Comparison of ENCODE assay signal across 8 mouse cellular contexts in genomic region chr10:83722579-83723031, GRCm38 (mm10). TPM values are rescaled to one million over a fixed set of nuclear protein-coding genes. Genes with fewer than 3 reads are reported as not detected.
DNase-seq lines count a peak whose midpoint lies in the region; ATAC-seq and TF ChIP-seq lines count a peak whose summit lies in the region.

Gene 1500009L16Rik, plus strand, starts transcription at chr10:83722865.

- H3K9ac ChIP-seq in hindbrain, embryonic 16.5 days (ENCODE audit: low read depth, low read length) = peak within 1 kb of the TSS; percentile 78

- WGBS in hindbrain, embryonic 16.5 days = under 1% methylated on average over 37 of the region's 37 CpGs

- H3K4me1 ChIP-seq in hindbrain, embryonic 16.5 days (ENCODE audit: control insufficient read depth, insufficient read depth, low read depth, low read length) = peaks cover 8% of the 10 kb centered on the region

- TF ChIP-seq CTCF in left cerebral cortex, adult 2 months (IDR thresholded peaks at IDR 0.05) = no peak

- peak within 1 kb of the TSS; percentile 74 for H3K4me3 ChIP-seq in hindbrain, embryonic 16.5 days (ENCODE audit: low read length)
- peak within 1 kb of the TSS; percentile 54 for H3K4me3 ChIP-seq in left cerebral cortex, adult 2 months

- intact Hi-C loops in left cerebral cortex, adult 2 months (cut with DNase I) = loop anchor here (5.0 kb wide), 1 partner anchor 75 kb away; the partner anchor contains the start of gene Appl2

- peak; percentile 65 for DNase-seq in adrenal gland, adult 2 months
- peak; percentile 91 to 94 for DNase-seq in cerebellum, postnatal 10 days
- peak; percentile 53 to 67 for DNase-seq in frontal cortex, postnatal 14 days (ENCODE audit: low spot score in 2 of 2)
- DNase-seq in left cerebral cortex, adult 2 months (ENCODE audit: extremely low spot score in 1 of 2, low spot score in 2 of 2) = peak; percentile 52 to 66
- DNase-seq in lung, postnatal 36 days = peak; percentile 67
- DNase-seq in retina, postnatal 7 days (ENCODE audit: low read depth, low spot score) = peak; percentile 46
- no peak for DNase-seq in adipocyte (ENCODE audit: low spot score)

- peak within 1 kb of the TSS; percentile 30; the same call in 1 of the 2 replicates for H3K27ac ChIP-seq in hindbrain, embryonic 16.5 days (ENCODE audit: low read depth, low read length)
- H3K27ac ChIP-seq in left cerebral cortex, adult 2 months = peak within 1 kb of the TSS; percentile 54

- no peaks in the 10 kb centered on the region for H3K27me3 ChIP-seq in hindbrain, embryonic 16.5 days (replicated peaks; ENCODE audit: control insufficient read depth, insufficient read depth, low read length)

- peak within 1 kb of the TSS; percentile 83 for H3K4me2 ChIP-seq in hindbrain, embryonic 16.5 days (ENCODE audit: low read length)

- H3K36me3 ChIP-seq in hindbrain, embryonic 16.5 days (ENCODE audit: control insufficient read depth, insufficient read depth, low read length) = no peaks in the 10 kb centered on the region

- no peaks in the 10 kb centered on the region for H3K9me3 ChIP-seq in hindbrain, embryonic 16.5 days (ENCODE audit: control insufficient read depth, low read length)

- peak; percentile 99 for ATAC-seq in hindbrain, embryonic 16.5 days

RNA-seq across cellular contexts. Expression of gene 1500009L16Rik, which starts in this region (rescaled TPM):
- 10 to 100 TPM; 17.4 to 18.1 TPM for total RNA-seq in adrenal gland, adult 2 months (2021)
- polyA plus RNA-seq in adrenal gland, adult 2 months (2012; rRNA removed) = 3.5 and 3.9 TPM in 2 replicates
- 93.3 and 115 TPM in 2 replicates for polyA plus RNA-seq in hindbrain, embryonic 16.5 days (2015; fragmentation: Nextera tagmentation; extraction: Ambion mirVana)
- total RNA-seq in left cerebral cortex, adult 2 months (2021) = 10 to 100 TPM; 19.4 TPM

Comparison
In these comparisons a context has a peak if more than half of its experiments do, and no peak if none do; other contexts are left out.
1. RNA of gene 1500009L16Rik (polyA plus RNA-seq): 93.3 to 115 TPM in hindbrain, embryonic 16.5 days; 3.5 to 3.9 TPM in adrenal gland, adult 2 months; every median in the first group is over 10 times any median in the second.